Mouse (Mus musculus): ENCODE measurements at regions not wholly inside any gene's neighbourhood (a gene's known extent, or its start where the extent isn't known, plus 50 kb on each side); places are given as distances from the start of the nearest gene placed in this dataset.

- no peak overlapping the region for H3K4me3 ChIP-seq (replicated peaks; ENCODE audit: extremely low read depth, low read depth, low read length)
- H3K4me1 ChIP-seq (ENCODE audit: control insufficient read depth, insufficient read depth, low read length), result no peaks in the 10 kb centered on the region
- TF ChIP-seq POLR2A (IDR thresholded peaks at IDR 0.05; ENCODE audit: borderline replicate concordance, extremely low read depth, low read depth, low read length), result no peak
- WGBS, result 68% methylated on average over 3 of the region's 3 CpGs
- no peak for DNase-seq
Measured at GRCm38 (mm10) chr17:4724031-4724430, 270.1 kb upstream of the Arid1b start.

- 58% methylated on average over 12 of the region's 12 CpGs for WGBS
Measured at GRCm38 (mm10) chr17:4726331-4726741, 267.8 kb upstream of the Arid1b start.

GRCm38 (mm10) chr17:4734412-4734881, 259.7 kb upstream of the Arid1b start:
- 28% methylated on average over 5 of the region's 5 CpGs for WGBS
- H3K4me1 ChIP-seq (ENCODE audit: control insufficient read depth, insufficient read depth, low read length), result no peaks in the 10 kb centered on the region
- TF ChIP-seq POLR2A (IDR thresholded peaks at IDR 0.05; ENCODE audit: borderline replicate concordance, extremely low read depth, low read depth, low read length), result no peak
- no peak for TF ChIP-seq CTCF (IDR thresholded peaks at IDR 0.05; ENCODE audit: insufficient read depth, low read length)
- no peak overlapping the region for H3K4me3 ChIP-seq (replicated peaks; ENCODE audit: extremely low read depth, low read depth, low read length)
- DNase-seq, result no peak

More at GRCm38 (mm10) chr17:4726331-4726741, 267.8 kb upstream of the Arid1b start:
- DNase-seq, result no peak
- no peak for TF ChIP-seq CTCF (IDR thresholded peaks at IDR 0.05; ENCODE audit: insufficient read depth, low read length)
- TF ChIP-seq POLR2A (IDR thresholded peaks at IDR 0.05; ENCODE audit: borderline replicate concordance, extremely low read depth, low read depth, low read length), result no peak
- no peaks in the 10 kb centered on the region for H3K4me1 ChIP-seq (ENCODE audit: control insufficient read depth, insufficient read depth, low read length)
- no peak overlapping the region for H3K4me3 ChIP-seq (replicated peaks; ENCODE audit: extremely low read depth, low read depth, low read length)

- Histone ChIP-seq H3K4me3 (replicated peaks; ENCODE audit: extremely low read depth, low read depth, low read length) (no peak overlapping the region), H3K4me1 (ENCODE audit: control insufficient read depth, insufficient read depth, low read length) (no peaks in the 10 kb centered on the region)
- no peak for TF ChIP-seq CTCF (IDR thresholded peaks at IDR 0.05; ENCODE audit: insufficient read depth, low read length)
- TF ChIP-seq POLR2A (IDR thresholded peaks at IDR 0.05; ENCODE audit: borderline replicate concordance, extremely low read depth, low read depth, low read length), result no peak
- WGBS, result 34% methylated on average over 1 of the region's 1 CpGs
- DNase-seq, result peak; percentile 8
Measured at GRCm38 (mm10) chr17:4735185-4735584, 258.9 kb upstream of the Arid1b start.

GRCm38 (mm10) chr17:4736689-4737088, 257.4 kb upstream of the Arid1b start:
- Histone ChIP-seq H3K4me3 (replicated peaks; ENCODE audit: extremely low read depth, low read depth, low read length) (no peak overlapping the region), H3K4me1 (ENCODE audit: control insufficient read depth, insufficient read depth, low read length) (no peaks in the 10 kb centered on the region)
- DNase-seq, result no peak
- 63% methylated on average over 3 of the region's 3 CpGs for WGBS
- TF ChIP-seq CTCF (IDR thresholded peaks at IDR 0.05; ENCODE audit: insufficient read depth, low read length) (no peak), POLR2A (IDR thresholded peaks at IDR 0.05; ENCODE audit: borderline replicate concordance, extremely low read depth, low read depth, low read length) (no peak)

GRCm38 (mm10) chr17:4738717-4739485, 255.2 kb upstream of the Arid1b start:
- no peak for TF ChIP-seq CTCF (IDR thresholded peaks at IDR 0.05; ENCODE audit: insufficient read depth, low read length)
- no peak for TF ChIP-seq POLR2A (IDR thresholded peaks at IDR 0.05; ENCODE audit: borderline replicate concordance, extremely low read depth, low read depth, low read length)
- Histone ChIP-seq H3K4me3 (replicated peaks; ENCODE audit: extremely low read depth, low read depth, low read length) (no peak overlapping the region), H3K4me1 (ENCODE audit: control insufficient read depth, insufficient read depth, low read length) (no peaks in the 10 kb centered on the region)
- 37% methylated on average over 7 of the region's 7 CpGs for WGBS
- no peak for DNase-seq

- no peak for TF ChIP-seq CTCF (IDR thresholded peaks at IDR 0.05; ENCODE audit: insufficient read depth, low read length)
- no peak for TF ChIP-seq POLR2A (IDR thresholded peaks at IDR 0.05; ENCODE audit: borderline replicate concordance, extremely low read depth, low read depth, low read length)
- DNase-seq, result no peak
- WGBS, result 43% methylated on average over 5 of the region's 5 CpGs
- no peaks in the 10 kb centered on the region for H3K4me1 ChIP-seq (ENCODE audit: control insufficient read depth, insufficient read depth, low read length)
- H3K4me3 ChIP-seq (replicated peaks; ENCODE audit: extremely low read depth, low read depth, low read length), result no peak overlapping the region
Measured at GRCm38 (mm10) chr17:4740784-4741183, 253.3 kb upstream of the Arid1b start.

GRCm38 (mm10) chr17:4742314-4742713, 251.8 kb upstream of the Arid1b start:
- no peaks in the 10 kb centered on the region for H3K4me1 ChIP-seq (ENCODE audit: control insufficient read depth, insufficient read depth, low read length)
- TF ChIP-seq POLR2A (IDR thresholded peaks at IDR 0.05; ENCODE audit: borderline replicate concordance, extremely low read depth, low read depth, low read length) (no peak), CTCF (IDR thresholded peaks at IDR 0.05; ENCODE audit: insufficient read depth, low read length) (no peak)
- no peak for DNase-seq
- no peak overlapping the region for H3K4me3 ChIP-seq (replicated peaks; ENCODE audit: extremely low read depth, low read depth, low read length)
- 32% methylated on average over 1 of the region's 1 CpGs for WGBS

GRCm38 (mm10) chr17:4762956-4763355, 231.2 kb upstream of the Arid1b start:
- H3K4me1 ChIP-seq (ENCODE audit: control insufficient read depth, insufficient read depth, low read length), result no peaks in the 10 kb centered on the region
- DNase-seq, result no peak
- no peak overlapping the region for H3K4me3 ChIP-seq (replicated peaks; ENCODE audit: extremely low read depth, low read depth, low read length)
- TF ChIP-seq CTCF (IDR thresholded peaks at IDR 0.05; ENCODE audit: insufficient read depth, low read length) (no peak), POLR2A (IDR thresholded peaks at IDR 0.05; ENCODE audit: borderline replicate concordance, extremely low read depth, low read depth, low read length) (no peak)
- WGBS, result 75% methylated on average over 6 of the region's 6 CpGs

GRCm38 (mm10) chr17:4765723-4766122, 228.4 kb upstream of the Arid1b start:
- Histone ChIP-seq H3K4me1 (ENCODE audit: control insufficient read depth, insufficient read depth, low read length) (no peaks in the 10 kb centered on the region), H3K4me3 (replicated peaks; ENCODE audit: extremely low read depth, low read depth, low read length) (no peak overlapping the region)
- DNase-seq, result no peak
- TF ChIP-seq POLR2A (IDR thresholded peaks at IDR 0.05; ENCODE audit: borderline replicate concordance, extremely low read depth, low read depth, low read length) (no peak), CTCF (IDR thresholded peaks at IDR 0.05; ENCODE audit: insufficient read depth, low read length) (no peak)
- WGBS, result 87% methylated on average over 5 of the region's 5 CpGs
